Mouse (Mus musculus): ENCODE data around the gene Ssty2.
"Not testable (repeated sequence)": the region's sequence is repeated elsewhere in the genome, so short reads cannot be mapped to it uniquely, and the experiment has no call there.

Gene Ssty2

GRCm38 (mm10) chrY:67047972-67048371, at the start of gene Ssty2:
Ssty2 (minus strand) TSS chrY:67048072.
- in situ Hi-C loops (cut with MboI, MseI) = not testable (repeated sequence)

Measured in T-helper 1 cell (primary cell).